Mouse (Mus musculus) cortical plate, adult 2 months (tissue): Measurements from ENCODE around the gene Fam207a.

ENCODE experiments used
- CTCF ChIP-seq: fragments of 200-500 bp; IDR thresholded peaks from 2 replicates; pipeline ENCODE4 v1.5.1; 2011; ENCODE audit warnings: mild to moderate bottlenecking, control low read depth, low read length; ENCODE audit not compliant: insufficient read depth; ENCODE audit errors: extremely low read depth
- POLR2A ChIP-seq: fragments of 200-500 bp; IDR thresholded peaks from 2 replicates; pipeline ENCODE4 v1.6.1; 2011; ENCODE audit warnings: mild to moderate bottlenecking, low read length, control low read depth; ENCODE audit not compliant: insufficient read depth; ENCODE audit errors: extremely low read depth

DNA sequence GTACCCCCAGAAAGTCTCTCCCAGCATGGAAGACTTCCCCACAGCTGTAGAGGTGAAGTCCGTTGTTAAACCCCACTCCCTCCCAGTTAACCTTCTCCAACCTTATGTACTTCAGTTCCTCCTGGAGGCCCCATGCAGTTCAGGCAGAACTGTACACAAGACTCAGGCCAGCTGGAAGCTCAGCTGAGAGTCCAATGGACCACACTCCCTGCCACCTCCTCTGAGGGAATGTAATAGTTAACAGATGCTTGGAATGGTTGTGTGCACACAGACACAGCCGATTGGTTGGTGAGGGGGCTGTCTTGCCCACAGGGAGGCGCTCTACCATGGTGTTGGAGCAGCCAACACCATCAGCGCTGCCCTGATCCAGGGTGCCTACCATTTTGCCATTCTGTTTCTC is 73.3 kb downstream of the Fam207a start:
- TF ChIP-seq CTCF = no peak
- no peak for TF ChIP-seq POLR2A
